Mouse (Mus musculus): ENCODE measurements around the gene Gm17949.

- no peak for TF ChIP-seq CTCF (IDR thresholded peaks at IDR 0.05; ENCODE audit: low read depth)
- no peak for TF ChIP-seq EP300 (IDR thresholded peaks at IDR 0.05; ENCODE audit: low read depth)
Observed at GRCm38 (mm10) chr17:57062011-57062521, 50.8 kb downstream of the Gm17949 start.
